Mouse (Mus musculus): ENCODE data around the gene Igf2bp3. TPM values are rescaled to one million over a fixed set of nuclear protein-coding genes. Genes with fewer than 3 reads are reported as not detected.

Igf2bp3 gene
- total and polyA plus RNA-seq, 2 experiments from 2014 or later: 12.3 to 12.8 TPM

GRCm38 (mm10) chr6:49219920-49220604, 5.3 kb upstream of the Igf2bp3 start:
- Histone ChIP-seq H3K9me3 (ENCODE audit: low read length) (no peaks in the 10 kb centered on the region), H3K36me3 (ENCODE audit: insufficient read depth) (no peaks in the 10 kb centered on the region), H3K27ac (ENCODE audit: low read depth, low read length) (no peak overlapping the region), H3K4me3 (ENCODE audit: low read depth, low read length) (no peak overlapping the region), H3K4me1 (ENCODE audit: insufficient read depth) (no peaks in the 10 kb centered on the region), H3K9ac (no peak overlapping the region), H3K4me2 (ENCODE audit: low read depth) (no peak overlapping the region), H3K27me3 (ENCODE audit: insufficient read depth, low read length) (peaks cover 12% of the 10 kb centered on the region; the same call in 1 of the 2 replicates)
- TF ChIP-seq CTCF (IDR thresholded peaks at IDR 0.05; ENCODE audit: low read depth): no peak
- 8% methylated on average over 16 of the region's 16 CpGs for whole genome bisulfite sequencing
- ATAC-seq (no peak), DNase-seq (no peak)

- no peaks in the 10 kb centered on the region for H3K9me3 ChIP-seq (ENCODE audit: low read length)
- no peaks in the 10 kb centered on the region for H3K4me1 ChIP-seq (ENCODE audit: insufficient read depth)
- DNase-seq (peak; percentile 51), ATAC-seq (no peak)
- H3K4me3 ChIP-seq (ENCODE audit: low read depth, low read length): no peak overlapping the region
- 25% methylated on average over 4 of the region's 4 CpGs for WGBS
- H3K27ac ChIP-seq (ENCODE audit: low read depth, low read length): no peak overlapping the region
- no peaks in the 10 kb centered on the region for H3K36me3 ChIP-seq (ENCODE audit: insufficient read depth)
- no peak overlapping the region for H3K4me2 ChIP-seq (ENCODE audit: low read depth)
- peaks cover 12% of the 10 kb centered on the region; the same call in 1 of the 2 replicates for H3K27me3 ChIP-seq (ENCODE audit: insufficient read depth, low read length)
- TF ChIP-seq CTCF (IDR thresholded peaks at IDR 0.05; ENCODE audit: low read depth): no peak
- no peak overlapping the region for H3K9ac ChIP-seq
Measured at GRCm38 (mm10) chr6:49219001-49219560, 4.3 kb upstream of the Igf2bp3 start.

DNA sequence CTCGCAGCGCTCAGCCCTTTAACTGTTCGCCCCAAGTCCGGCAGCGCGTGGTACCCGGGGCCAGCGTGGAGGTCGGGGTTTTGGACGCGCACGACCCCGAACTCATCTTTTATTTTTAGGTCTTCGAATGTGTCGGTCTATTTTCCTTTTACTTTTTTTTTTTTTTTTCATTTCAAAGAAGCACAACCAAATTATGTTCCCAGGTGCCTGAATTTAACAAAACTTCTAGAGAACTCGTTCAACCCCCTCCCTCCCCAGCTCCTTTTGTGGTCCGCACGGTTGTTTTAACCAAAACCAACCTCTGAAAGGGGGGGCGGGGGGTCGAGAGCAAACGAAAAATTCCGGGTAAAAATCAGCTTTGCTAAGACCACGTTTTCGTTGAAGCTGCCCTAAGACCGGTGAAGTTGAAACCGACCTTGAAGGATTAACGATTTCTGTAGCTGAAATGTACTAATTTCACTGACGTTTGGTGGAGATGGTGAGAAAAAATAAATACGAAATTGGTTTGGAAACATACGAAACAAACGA, 3.6 kb upstream of the Igf2bp3 start:
- Histone ChIP-seq H3K27ac (ENCODE audit: low read depth, low read length) (no peak overlapping the region), H3K4me1 (ENCODE audit: insufficient read depth) (peaks cover 2% of the 10 kb centered on the region; the same call in 1 of the 2 replicates), H3K4me2 (ENCODE audit: low read depth) (peak overlapping the region; percentile 57), H3K36me3 (ENCODE audit: insufficient read depth) (no peaks in the 10 kb centered on the region), H3K4me3 (ENCODE audit: low read depth, low read length) (peak overlapping the region; percentile 51), H3K9ac (no peak overlapping the region), H3K9me3 (ENCODE audit: low read length) (no peaks in the 10 kb centered on the region), H3K27me3 (ENCODE audit: insufficient read depth, low read length) (peaks cover 12% of the 10 kb centered on the region; the same call in 1 of the 2 replicates)
- DNase-seq (peak; percentile 81), ATAC-seq (no peak)
- under 1% methylated on average over 31 of the region's 31 CpGs for WGBS
- TF ChIP-seq CTCF (IDR thresholded peaks at IDR 0.05; ENCODE audit: low read depth): no peak

DNA sequence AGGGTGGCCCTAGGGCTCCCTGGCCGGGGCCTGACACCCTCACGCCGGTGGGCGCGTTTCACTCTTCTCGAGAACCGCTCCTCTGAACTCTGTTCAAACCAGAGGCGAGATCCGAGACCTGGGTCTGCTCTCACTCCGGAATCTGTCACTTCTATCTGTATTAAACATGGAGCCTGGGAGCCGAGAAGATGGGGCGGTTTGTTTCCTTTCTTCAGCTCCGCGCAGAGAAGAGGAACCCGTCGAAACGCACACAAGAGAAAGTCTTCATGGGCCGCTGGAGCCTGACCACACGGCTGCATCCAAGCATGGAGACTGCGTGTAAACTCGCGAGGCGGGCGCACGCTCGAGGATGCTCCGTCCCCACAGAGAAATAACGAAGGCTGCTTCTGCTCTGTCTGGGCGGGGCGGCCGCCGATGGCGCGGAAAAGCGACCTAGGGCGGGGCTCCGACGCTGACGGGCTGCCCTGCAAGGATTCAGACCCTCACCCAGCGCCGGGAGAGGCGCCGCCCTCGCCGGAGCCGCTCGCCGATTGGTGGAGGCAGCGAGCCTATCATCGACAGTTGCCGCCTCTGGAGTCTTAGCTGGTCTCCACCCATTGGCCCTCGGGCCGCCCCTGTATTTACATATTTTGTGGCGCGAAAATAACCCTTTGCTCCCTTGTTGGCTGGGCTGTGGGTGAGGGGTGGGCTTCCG, 3.0 kb upstream of the Igf2bp3 start:
- no peak for TF ChIP-seq CTCF (IDR thresholded peaks at IDR 0.05; ENCODE audit: low read depth)
- Histone ChIP-seq H3K27me3 (ENCODE audit: insufficient read depth, low read length) (peaks cover 12% of the 10 kb centered on the region; the same call in 1 of the 2 replicates), H3K36me3 (ENCODE audit: insufficient read depth) (no peaks in the 10 kb centered on the region), H3K4me1 (ENCODE audit: insufficient read depth) (peaks cover 8% of the 10 kb centered on the region), H3K9ac (peak overlapping the region; percentile 44), H3K27ac (ENCODE audit: low read depth, low read length) (no peak overlapping the region), H3K9me3 (ENCODE audit: low read length) (no peaks in the 10 kb centered on the region), H3K4me2 (ENCODE audit: low read depth) (peak overlapping the region; percentile 57), H3K4me3 (ENCODE audit: low read depth, low read length) (peak overlapping the region; percentile 51)
- DNase-seq (peak; percentile 93), ATAC-seq (peak; percentile 95)
- WGBS: under 1% methylated on average over 55 of the region's 56 CpGs

DNA sequence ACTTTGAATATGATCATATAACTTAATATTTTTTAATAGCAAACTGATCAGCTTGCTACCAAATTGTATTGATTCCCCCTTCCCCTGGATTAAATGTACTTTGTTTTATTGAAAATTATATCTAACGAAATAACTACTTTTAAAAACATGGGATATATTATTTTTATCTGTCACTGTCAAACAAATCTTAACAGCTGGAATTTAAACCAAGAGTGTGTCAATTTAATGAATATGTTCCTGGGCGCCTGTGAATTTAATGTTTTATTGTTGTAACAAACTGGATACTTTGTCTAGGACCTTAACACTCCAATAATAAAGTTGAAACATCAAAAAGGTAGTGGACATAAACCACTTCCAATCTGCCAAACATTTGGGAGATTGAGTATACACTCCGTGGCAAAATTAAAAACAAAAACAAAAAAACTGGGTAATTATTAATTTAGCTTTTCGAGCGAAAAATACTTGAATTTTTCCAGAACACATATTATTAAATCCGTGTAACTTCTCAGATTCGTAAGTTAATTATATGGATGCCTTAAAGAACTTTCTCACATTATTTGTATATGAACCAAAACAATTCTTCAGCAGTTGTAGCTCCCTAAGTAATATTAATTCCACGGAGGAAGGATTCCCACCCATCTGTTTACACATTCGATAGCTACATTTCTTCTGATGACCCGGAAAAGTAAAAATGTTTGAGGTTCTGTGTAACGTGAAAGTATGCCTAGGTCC, 2.2 kb upstream of the Igf2bp3 start:
- Histone ChIP-seq H3K27me3 (ENCODE audit: insufficient read depth, low read length) (peaks cover 11% of the 10 kb centered on the region; the same call in 1 of the 2 replicates), H3K9ac (no peak overlapping the region), H3K4me2 (ENCODE audit: low read depth) (peak overlapping the region; percentile 57), H3K27ac (ENCODE audit: low read depth, low read length) (no peak overlapping the region), H3K36me3 (ENCODE audit: insufficient read depth) (no peaks in the 10 kb centered on the region), H3K4me3 (ENCODE audit: low read depth, low read length) (peak overlapping the region; percentile 51), H3K4me1 (ENCODE audit: insufficient read depth) (peaks cover 11% of the 10 kb centered on the region), H3K9me3 (ENCODE audit: low read length) (no peaks in the 10 kb centered on the region)
- no peak for DNase-seq
- 7% methylated on average over 11 of the region's 11 CpGs for WGBS
- no peak for ATAC-seq
- no peak for TF ChIP-seq CTCF (IDR thresholded peaks at IDR 0.05; ENCODE audit: low read depth)

DNA sequence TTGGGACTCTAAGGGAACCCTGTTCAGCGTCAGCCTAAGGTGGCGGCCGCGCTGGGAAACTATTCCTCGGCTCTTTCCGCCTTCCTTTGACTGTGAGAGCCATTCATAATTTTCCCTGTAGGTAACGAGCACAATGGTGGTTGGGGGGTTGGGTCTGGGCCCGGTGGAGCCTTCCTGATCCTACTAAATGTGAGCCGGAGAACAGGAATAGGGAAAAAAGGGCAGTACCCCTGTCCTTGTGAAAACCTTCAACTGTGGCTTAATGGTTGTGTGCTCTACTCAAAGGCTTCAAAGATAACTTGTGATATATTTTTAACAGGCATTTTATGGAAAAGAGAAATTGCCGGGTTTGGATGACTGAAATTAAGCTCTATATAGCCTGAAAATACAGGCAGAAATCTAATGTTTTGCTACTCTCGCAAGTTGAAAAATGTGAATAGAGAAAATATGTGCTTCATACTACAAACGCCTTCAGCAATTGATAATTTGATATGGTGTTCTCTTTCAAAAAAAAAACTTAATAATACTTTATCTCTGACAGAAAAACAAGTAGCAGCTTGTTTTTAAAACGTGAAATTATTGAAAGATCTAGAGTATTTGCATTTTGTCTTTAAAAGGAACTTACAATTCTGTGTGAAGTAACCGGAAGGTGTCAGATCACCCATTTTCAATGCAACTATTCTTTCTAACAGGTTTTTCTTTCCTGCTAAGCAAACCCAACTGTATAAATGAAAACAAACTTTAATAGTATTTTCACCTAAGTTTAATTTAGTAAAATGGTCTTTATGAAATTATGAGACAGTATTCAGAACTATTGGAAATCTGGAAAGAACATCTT, 1.2 kb upstream of the Igf2bp3 start:
- peak overlapping the region; percentile 66 for H3K4me3 ChIP-seq (ENCODE audit: low read depth, low read length)
- no peaks in the 10 kb centered on the region for H3K36me3 ChIP-seq (ENCODE audit: insufficient read depth)
- H3K27me3 ChIP-seq (ENCODE audit: insufficient read depth, low read length): peaks cover 9% of the 10 kb centered on the region; the same call in 1 of the 2 replicates
- 0 out of 2 replicates have a peak overlapping the region, but pooled peaks have one; percentile 64 for H3K27ac ChIP-seq (ENCODE audit: low read depth, low read length)
- no peaks in the 10 kb centered on the region for H3K9me3 ChIP-seq (ENCODE audit: low read length)
- peak overlapping the region; percentile 90 for H3K4me2 ChIP-seq (ENCODE audit: low read depth)
- peaks cover 11% of the 10 kb centered on the region for H3K4me1 ChIP-seq (ENCODE audit: insufficient read depth)
- peak overlapping the region; percentile 66; the same call in 1 of the 2 replicates for H3K9ac ChIP-seq
- 3% methylated on average over 14 of the region's 14 CpGs for WGBS
- ATAC-seq (no peak), DNase-seq (no peak)
- TF ChIP-seq CTCF (IDR thresholded peaks at IDR 0.05; ENCODE audit: low read depth): no peak

All from forebrain, postnatal 0 days (tissue).